Mouse (Mus musculus): ENCODE measurements around the gene 1700020D05Rik. TPM values are rescaled to one million over a fixed set of nuclear protein-coding genes. Genes with fewer than 3 reads are reported as not detected.

The 1700020D05Rik gene
- polyA plus RNA-seq, 1 experiment from 2014 or later, result 0.14 TPM

DNA sequence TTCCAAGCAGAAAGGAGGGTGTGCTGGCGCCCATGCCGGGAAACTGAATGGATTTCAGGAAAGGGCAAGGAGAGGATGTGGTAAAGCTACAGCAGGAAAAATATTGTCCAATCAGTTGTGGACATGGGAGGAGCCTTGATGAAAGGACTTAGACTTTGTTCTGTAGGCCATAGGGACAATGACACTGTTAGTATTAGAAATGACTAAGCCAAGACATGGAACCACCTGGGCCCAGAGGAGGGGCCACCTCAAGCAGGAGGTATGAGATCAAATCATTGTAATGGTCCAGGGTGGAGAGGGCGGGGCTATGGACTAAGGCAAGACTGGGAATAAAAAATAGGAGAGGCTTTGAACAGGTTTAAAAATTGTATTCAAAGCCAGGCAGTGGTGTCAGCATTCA lies 15.1 kb upstream of the 1700020D05Rik start:
- Histone ChIP-seq H3K36me3 (ENCODE audit: control insufficient read depth, insufficient read depth) (no peaks in the 10 kb centered on the region), H3K27me3 (ENCODE audit: control insufficient read depth, insufficient read depth, low read depth, low read length) (no peaks in the 10 kb centered on the region), H3K4me1 (ENCODE audit: control insufficient read depth, low read depth, low read length) (no peaks in the 10 kb centered on the region), H3K4me3 (ENCODE audit: low read depth, low read length) (no peak overlapping the region), H3K9ac (ENCODE audit: low read depth, low read length) (no peak overlapping the region), H3K4me2 (ENCODE audit: low read depth, low read length) (no peak overlapping the region), H3K9me3 (replicated peaks; ENCODE audit: control insufficient read depth, low read length) (no peaks in the 10 kb centered on the region), H3K27ac (ENCODE audit: low read length) (no peak overlapping the region)
- no peak for ATAC-seq (ENCODE audit: low read depth)
- 69% methylated on average over 3 of the region's 3 CpGs for WGBS (ENCODE audit: insufficient replicate concordance)

GRCm38 (mm10) chr19:5516906-5517505 lies 13.4 kb upstream of the 1700020D05Rik start:
- Histone ChIP-seq H3K4me3 (ENCODE audit: low read depth, low read length) (no peak overlapping the region), H3K36me3 (ENCODE audit: control insufficient read depth, insufficient read depth) (no peaks in the 10 kb centered on the region), H3K9me3 (replicated peaks; ENCODE audit: control insufficient read depth, low read length) (no peaks in the 10 kb centered on the region), H3K27ac (ENCODE audit: low read length) (no peak overlapping the region), H3K4me2 (ENCODE audit: low read depth, low read length) (no peak overlapping the region), H3K27me3 (ENCODE audit: control insufficient read depth, insufficient read depth, low read depth, low read length) (no peaks in the 10 kb centered on the region), H3K9ac (ENCODE audit: low read depth, low read length) (no peak overlapping the region), H3K4me1 (ENCODE audit: control insufficient read depth, low read depth, low read length) (peaks cover 7% of the 10 kb centered on the region)
- no peak for ATAC-seq (ENCODE audit: low read depth)
- 67% methylated on average over 8 of the region's 8 CpGs for WGBS (ENCODE audit: insufficient replicate concordance)

- Histone ChIP-seq H3K27ac (ENCODE audit: low read length) (no peak overlapping the region), H3K4me3 (ENCODE audit: low read depth, low read length) (no peak overlapping the region), H3K36me3 (ENCODE audit: control insufficient read depth, insufficient read depth) (no peaks in the 10 kb centered on the region), H3K4me2 (ENCODE audit: low read depth, low read length) (no peak overlapping the region), H3K9ac (ENCODE audit: low read depth, low read length) (no peak overlapping the region), H3K27me3 (ENCODE audit: control insufficient read depth, insufficient read depth, low read depth, low read length) (no peaks in the 10 kb centered on the region), H3K9me3 (replicated peaks; ENCODE audit: control insufficient read depth, low read length) (no peaks in the 10 kb centered on the region), H3K4me1 (ENCODE audit: control insufficient read depth, low read depth, low read length) (peaks cover 16% of the 10 kb centered on the region)
- 74% methylated on average over 7 of the region's 7 CpGs for WGBS (ENCODE audit: insufficient replicate concordance)
- no peak for ATAC-seq (ENCODE audit: low read depth)
These were observed 12.5 kb upstream of the 1700020D05Rik start for GRCm38 (mm10) chr19:5515840-5516777.

GRCm38 (mm10) chr19:5513005-5513349 lies 9.4 kb upstream of the 1700020D05Rik start:
- H3K9ac ChIP-seq (ENCODE audit: low read depth, low read length), result no peak overlapping the region
- H3K36me3 ChIP-seq (ENCODE audit: control insufficient read depth, insufficient read depth), result no peaks in the 10 kb centered on the region
- no peaks in the 10 kb centered on the region for H3K27me3 ChIP-seq (ENCODE audit: control insufficient read depth, insufficient read depth, low read depth, low read length)
- H3K27ac ChIP-seq (ENCODE audit: low read length), result no peak overlapping the region
- H3K4me2 ChIP-seq (ENCODE audit: low read depth, low read length), result no peak overlapping the region
- peaks cover 33% of the 10 kb centered on the region for H3K4me1 ChIP-seq (ENCODE audit: control insufficient read depth, low read depth, low read length)
- no peak for ATAC-seq (ENCODE audit: low read depth)
- 49% methylated on average over 3 of the region's 3 CpGs for WGBS (ENCODE audit: insufficient replicate concordance)
- H3K4me3 ChIP-seq (ENCODE audit: low read depth, low read length), result no peak overlapping the region
- no peaks in the 10 kb centered on the region for H3K9me3 ChIP-seq (replicated peaks; ENCODE audit: control insufficient read depth, low read length)

DNA sequence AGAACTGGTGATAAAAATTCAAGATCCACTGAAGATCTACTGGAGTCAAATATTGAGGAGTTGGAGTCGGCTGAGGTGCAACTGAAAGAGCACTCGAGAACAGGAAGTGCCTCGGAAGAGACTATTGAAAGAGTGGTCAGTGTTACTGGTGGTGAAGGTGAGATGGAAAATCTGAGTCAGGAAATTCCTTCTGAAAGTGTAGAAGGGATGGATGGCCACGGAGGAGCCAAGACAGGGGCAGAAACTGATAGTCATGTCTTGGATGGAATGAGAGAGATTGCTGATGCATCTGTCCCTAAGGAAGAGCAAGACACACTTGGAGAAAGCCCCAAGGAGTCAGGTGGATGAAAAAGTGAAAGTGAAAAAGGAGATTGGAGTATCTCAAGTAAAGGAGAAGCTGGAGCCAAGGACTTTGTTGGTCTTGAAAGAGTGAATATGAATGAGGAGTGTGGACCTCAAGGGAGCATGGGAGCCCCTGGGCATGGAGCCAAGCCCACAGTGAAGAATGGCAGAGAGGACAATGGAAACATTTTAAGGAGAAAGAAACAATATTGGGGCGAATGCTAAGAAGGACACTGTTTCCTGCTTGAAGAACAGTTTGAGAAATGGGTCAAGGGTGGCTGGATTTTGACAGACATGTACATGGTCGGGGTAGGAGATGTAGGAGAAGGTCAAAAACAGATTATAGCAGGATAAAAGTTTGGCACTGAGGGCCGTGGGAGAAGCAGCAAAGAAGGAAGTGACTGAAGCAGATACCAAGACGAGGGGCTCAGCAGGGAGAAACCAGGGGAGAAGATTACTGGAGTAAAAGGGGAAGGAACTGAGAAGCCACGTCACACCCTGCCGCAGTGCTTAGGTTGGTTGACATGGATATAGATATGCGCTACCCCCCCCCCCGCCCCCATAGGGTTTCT lies 8.8 kb upstream of the 1700020D05Rik start:
- no peak overlapping the region; the same call in 1 of the 2 replicates for H3K9ac ChIP-seq (ENCODE audit: low read depth, low read length)
- peak overlapping the region; percentile 87 for H3K4me2 ChIP-seq (ENCODE audit: low read depth, low read length)

GRCm38 (mm10) chr19:5511074-5511632 lies 7.6 kb upstream of the 1700020D05Rik start:
- peak overlapping the region; percentile 69 for H3K4me3 ChIP-seq (ENCODE audit: low read depth, low read length)
- no peaks in the 10 kb centered on the region for H3K36me3 ChIP-seq (ENCODE audit: control insufficient read depth, insufficient read depth)
- peak overlapping the region; percentile 87 for H3K4me2 ChIP-seq (ENCODE audit: low read depth, low read length)
- no peak for ATAC-seq (ENCODE audit: low read depth)
- H3K27me3 ChIP-seq (ENCODE audit: control insufficient read depth, insufficient read depth, low read depth, low read length), result no peaks in the 10 kb centered on the region
- H3K9ac ChIP-seq (ENCODE audit: low read depth, low read length), result peak overlapping the region; percentile 68
- WGBS (ENCODE audit: insufficient replicate concordance), result 18% methylated on average over 15 of the region's 15 CpGs
- H3K27ac ChIP-seq (ENCODE audit: low read length), result peak overlapping the region; percentile 57
- H3K4me1 ChIP-seq (ENCODE audit: control insufficient read depth, low read depth, low read length), result peaks cover 34% of the 10 kb centered on the region
- no peaks in the 10 kb centered on the region for H3K9me3 ChIP-seq (replicated peaks; ENCODE audit: control insufficient read depth, low read length)

More for the DNA sequence above, 8.8 kb upstream of the 1700020D05Rik start:
- H3K9me3 ChIP-seq (replicated peaks; ENCODE audit: control insufficient read depth, low read length), result no peaks in the 10 kb centered on the region
- WGBS (ENCODE audit: insufficient replicate concordance), result 22% methylated on average over 12 of the region's 12 CpGs
- H3K27me3 ChIP-seq (ENCODE audit: control insufficient read depth, insufficient read depth, low read depth, low read length), result no peaks in the 10 kb centered on the region
- H3K4me3 ChIP-seq (ENCODE audit: low read depth, low read length), result peak overlapping the region; percentile 69
- peak overlapping the region; percentile 47 for H3K27ac ChIP-seq (ENCODE audit: low read length)
- H3K4me1 ChIP-seq (ENCODE audit: control insufficient read depth, low read depth, low read length), result peaks cover 34% of the 10 kb centered on the region
- no peak for ATAC-seq (ENCODE audit: low read depth)
- no peaks in the 10 kb centered on the region for H3K36me3 ChIP-seq (ENCODE audit: control insufficient read depth, insufficient read depth)

- ATAC-seq (ENCODE audit: low read depth), result peak; percentile 99
- WGBS (ENCODE audit: insufficient replicate concordance), result 2% methylated on average over 46 of the region's 47 CpGs
These were observed 6.7 kb upstream of the 1700020D05Rik start, which contains the start of gene Snx32 for GRCm38 (mm10) chr19:5510031-5511026. Gene Snx32 (minus strand): TSS chr19:5510538.

More at GRCm38 (mm10) chr19:5510031-5511026, 6.7 kb upstream of the 1700020D05Rik start, which contains the start of gene Snx32:
- peak within 1 kb of the TSS; percentile 70 for H3K9ac ChIP-seq (ENCODE audit: low read depth, low read length)
- peak within 1 kb of the TSS; percentile 76 for H3K27ac ChIP-seq (ENCODE audit: low read length)
- peak within 1 kb of the TSS; percentile 87 for H3K4me2 ChIP-seq (ENCODE audit: low read depth, low read length)
- H3K9me3 ChIP-seq (replicated peaks; ENCODE audit: control insufficient read depth, low read length), result no peaks in the 10 kb centered on the region
- H3K4me3 ChIP-seq (ENCODE audit: low read depth, low read length), result peak within 1 kb of the TSS; percentile 69
- H3K36me3 ChIP-seq (ENCODE audit: control insufficient read depth, insufficient read depth), result no peaks in the 10 kb centered on the region
- peaks cover 34% of the 10 kb centered on the region for H3K4me1 ChIP-seq (ENCODE audit: control insufficient read depth, low read depth, low read length)
- H3K27me3 ChIP-seq (ENCODE audit: control insufficient read depth, insufficient read depth, low read depth, low read length), result no peaks in the 10 kb centered on the region
